Mouse (Mus musculus) embryonic fibroblast, embryonic 13.5 days (primary cell): ENCODE results near the gene Cog4. TPM values are rescaled to one million over a fixed set of nuclear protein-coding genes. Genes with fewer than 3 reads are reported as not detected.

Experiments
- H3K27ac ChIP-seq: 2 replicates; pipeline ENCODE4 v1.5.1; 2012; ENCODE audit warnings: low read length, control low read depth, inconsistent platforms; ENCODE audit not compliant: insufficient read depth
- H3K4me1 ChIP-seq: 2 replicates; pipeline ENCODE4 v1.6.1; 2011; ENCODE audit warnings: low read length; ENCODE audit not compliant: control insufficient read depth, insufficient read depth
- H3K4me3 ChIP-seq: 2 replicates; pipeline ENCODE4 v1.5.1; 2011; ENCODE audit warnings: mild to moderate bottlenecking, control low read depth, low read length; ENCODE audit not compliant: insufficient read depth
- CTCF ChIP-seq: IDR thresholded peaks from 2 replicates; pipeline ENCODE4 v1.5.1; 2011; ENCODE audit warnings: mild to moderate bottlenecking, control low read depth, low read length, moderate library complexity, borderline replicate concordance; ENCODE audit not compliant: insufficient read depth
- POLR2A ChIP-seq: IDR thresholded peaks from 2 replicates; pipeline ENCODE4 v1.6.1; 2011; ENCODE audit warnings: low read depth, mild to moderate bottlenecking, control low read depth, low read length, moderate library complexity
- polyA plus RNA-seq: library from polyadenylated mRNA; stranded (reverse); fragments of >200 nt; gene quantifications from 2 replicates; pipeline ENCODE4 v1.2.4, GENCODE M21; 2011; ENCODE audit warnings: low read depth; ENCODE audit not compliant: missing spikeins, insufficient read length

Gene Cog4
- 44.9 and 49.1 TPM in 2 replicates for polyA plus RNA-seq

- Histone ChIP-seq H3K4me3 (peak within 1 kb of the TSS; percentile 99), H3K4me1 (peaks cover 8% of the 10 kb centered on the region), H3K27ac (peak within 1 kb of the TSS; percentile 45)
- TF ChIP-seq CTCF (no peak), POLR2A (peak; percentile 84)
Measured at GRCm38 (mm10) chr8:110846405-110847170, at the start of gene Cog4, which contains the start of gene Sf3b3. Gene Cog4 (plus strand): TSS chr8:110846600. Gene Sf3b3 (minus strand): TSS chr8:110846787.

DNA sequence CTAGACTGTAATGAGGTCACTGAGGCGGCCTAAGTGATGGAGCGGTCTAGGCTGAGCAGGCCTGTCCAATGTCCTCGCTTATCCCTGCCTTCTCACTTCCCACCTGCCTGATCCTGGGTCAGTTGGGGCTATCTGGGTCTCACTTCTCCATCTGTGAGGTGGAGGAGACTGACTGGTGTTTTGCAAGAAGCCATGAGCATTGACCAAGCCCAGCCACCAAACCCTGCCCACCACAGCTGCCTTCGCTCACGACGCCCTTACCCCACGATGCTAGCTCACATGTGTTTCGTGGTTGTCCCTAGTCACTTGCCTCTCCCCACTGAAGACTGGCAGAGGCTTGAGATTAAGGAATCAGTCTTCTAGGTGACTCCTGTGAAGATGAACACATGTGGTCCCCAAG is 49.3 kb upstream of the Cog4 start:
- no peak overlapping the region for H3K4me3 ChIP-seq
- no peak overlapping the region for H3K27ac ChIP-seq
- H3K4me1 ChIP-seq = peaks cover 2% of the 10 kb centered on the region; the same call in 1 of the 2 replicates
- TF ChIP-seq POLR2A = no peak
- TF ChIP-seq CTCF = no peak

GRCm38 (mm10) chr8:110802988-110803387 is 43.4 kb upstream of the Cog4 start:
- Histone ChIP-seq H3K4me1 (peaks cover 2% of the 10 kb centered on the region; the same call in 1 of the 2 replicates), H3K4me3 (no peak overlapping the region), H3K27ac (no peak overlapping the region)
- TF ChIP-seq POLR2A (no peak), CTCF (no peak)

GRCm38 (mm10) chr8:110803856-110804255 is 42.5 kb upstream of the Cog4 start:
- TF ChIP-seq CTCF = no peak
- TF ChIP-seq POLR2A = no peak
- no peak overlapping the region for H3K4me3 ChIP-seq
- H3K4me1 ChIP-seq = peaks cover 6% of the 10 kb centered on the region
- no peak overlapping the region for H3K27ac ChIP-seq

- H3K27ac ChIP-seq = no peak overlapping the region
- TF ChIP-seq POLR2A (no peak), CTCF (no peak)
- H3K4me3 ChIP-seq = no peak overlapping the region
- H3K4me1 ChIP-seq = peaks cover 16% of the 10 kb centered on the region
Measured at GRCm38 (mm10) chr8:110804825-110805514, 41.4 kb upstream of the Cog4 start.

DNA sequence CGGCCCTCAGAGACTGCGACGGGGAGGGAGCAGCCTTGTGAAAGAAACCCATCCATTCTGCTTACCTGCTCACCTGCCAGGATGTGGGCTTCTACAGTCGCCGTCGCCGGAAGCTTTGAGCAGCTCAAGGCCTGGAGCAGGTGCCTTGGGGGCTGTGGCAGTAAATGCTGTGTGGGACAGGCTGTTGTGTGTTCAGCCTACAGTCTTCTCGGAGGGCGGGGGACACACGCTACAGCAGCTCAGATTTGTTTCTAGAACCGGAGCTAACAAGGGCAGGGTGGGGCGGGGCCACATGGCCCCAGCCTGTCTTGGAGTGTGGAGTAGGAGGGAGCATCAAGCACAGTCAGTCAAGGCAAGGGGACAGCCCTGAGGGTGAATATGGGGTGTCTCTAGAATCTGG is 40.7 kb upstream of the Cog4 start, which contains the start of gene Il34:
TSS of gene Il34 (minus strand) at position 256 of the 400 bp plus-strand sequence.
- Histone ChIP-seq H3K27ac (no peak within 1 kb of the TSS), H3K4me1 (peaks cover 20% of the 10 kb centered on the region), H3K4me3 (no peak within 1 kb of the TSS)
- TF ChIP-seq CTCF = no peak

DNA sequence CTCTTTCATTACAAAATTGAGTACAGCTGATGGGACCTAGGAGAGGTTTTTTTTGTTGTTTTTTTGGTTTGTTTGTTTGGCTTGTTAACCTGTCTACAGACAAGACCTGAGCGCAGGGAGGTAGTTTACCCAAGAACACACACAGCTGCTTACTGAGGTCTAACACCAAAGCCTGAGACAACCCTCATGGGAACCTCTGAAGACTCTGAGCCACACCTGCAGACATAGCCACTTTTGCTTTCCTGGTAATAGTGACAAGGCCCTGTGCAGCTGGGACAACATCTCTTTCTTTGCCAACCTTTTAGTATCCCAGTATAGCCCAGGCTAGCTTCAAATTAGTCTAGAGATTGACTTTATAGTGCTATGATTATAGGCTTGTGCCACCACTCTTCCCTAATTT is 40.3 kb upstream of the Cog4 start:
- TF ChIP-seq POLR2A (no peak), CTCF (no peak)
- peaks cover 24% of the 10 kb centered on the region for H3K4me1 ChIP-seq
- no peak overlapping the region for H3K4me3 ChIP-seq

DNA sequence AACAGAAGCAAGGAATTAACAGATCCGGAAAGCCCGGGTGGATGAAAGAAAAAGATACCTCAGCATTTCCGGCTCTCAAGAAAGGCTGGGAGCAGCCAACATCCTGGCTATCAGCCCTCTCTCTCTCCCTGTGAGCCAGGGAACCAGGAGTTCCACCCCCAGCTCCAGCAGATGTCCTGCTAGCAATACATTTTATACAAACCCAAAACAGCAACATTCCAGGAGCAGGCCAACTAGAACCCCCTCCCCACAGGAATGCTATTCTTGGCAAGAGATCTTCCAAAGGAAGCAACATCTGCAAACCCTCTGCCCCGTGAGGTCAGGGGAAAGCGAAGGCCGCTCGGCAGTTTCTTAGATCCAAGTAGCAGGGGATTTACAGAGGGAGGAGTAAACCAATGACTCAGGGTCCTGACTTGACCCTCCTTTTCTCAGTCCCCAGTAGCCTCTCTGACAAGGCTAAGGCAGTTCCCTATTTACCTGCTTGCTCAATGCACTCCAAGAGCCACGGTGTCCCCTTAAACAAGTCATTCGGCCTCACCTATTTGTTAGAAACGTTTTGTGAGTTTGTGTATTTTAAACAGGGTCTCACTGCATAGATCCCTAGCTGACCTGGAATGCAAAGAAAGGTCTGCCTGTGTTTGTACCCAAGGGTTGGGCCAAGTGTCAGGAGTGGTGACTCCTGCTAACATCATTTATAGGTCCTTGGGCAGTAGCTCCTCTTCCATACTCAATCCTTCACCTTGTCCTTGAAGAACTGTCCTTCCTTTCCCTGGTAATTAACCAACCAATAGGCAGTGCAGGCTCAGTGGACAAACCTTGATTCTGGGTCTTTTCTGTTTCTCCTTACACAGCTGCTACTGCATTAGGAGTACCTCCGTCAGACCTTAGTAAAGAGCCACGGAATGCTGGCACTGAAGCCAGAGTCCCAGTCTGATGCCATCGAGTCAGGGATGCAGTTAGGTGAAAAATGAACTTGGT is 37.6 kb upstream of the Cog4 start:
- Histone ChIP-seq H3K27ac (peak overlapping the region; percentile 91), H3K4me1 (peaks cover 28% of the 10 kb centered on the region), H3K4me3 (no peak overlapping the region)
- TF ChIP-seq CTCF (no peak), POLR2A (no peak)

More for the DNA sequence above, 40.3 kb upstream of the Cog4 start:
- no peak overlapping the region for H3K27ac ChIP-seq

GRCm38 (mm10) chr8:110809831-110810230 is 36.6 kb upstream of the Cog4 start:
- no peak overlapping the region for H3K4me3 ChIP-seq
- TF ChIP-seq CTCF (no peak), POLR2A (no peak)
- H3K4me1 ChIP-seq = peaks cover 28% of the 10 kb centered on the region
- H3K27ac ChIP-seq = peak overlapping the region; percentile 91
